Mouse (Mus musculus) kidney, postnatal 36 days (tissue): ENCODE measurements around the gene Gm826.

Source experiments
- DNase-seq, 2 experiments: peaks; one replicate each; pipeline ENCODE4 v3.0.0; 2021 to 2022; ENCODE audit warnings: mixed read lengths in 2 of 2

Gene Gm826

DNA sequence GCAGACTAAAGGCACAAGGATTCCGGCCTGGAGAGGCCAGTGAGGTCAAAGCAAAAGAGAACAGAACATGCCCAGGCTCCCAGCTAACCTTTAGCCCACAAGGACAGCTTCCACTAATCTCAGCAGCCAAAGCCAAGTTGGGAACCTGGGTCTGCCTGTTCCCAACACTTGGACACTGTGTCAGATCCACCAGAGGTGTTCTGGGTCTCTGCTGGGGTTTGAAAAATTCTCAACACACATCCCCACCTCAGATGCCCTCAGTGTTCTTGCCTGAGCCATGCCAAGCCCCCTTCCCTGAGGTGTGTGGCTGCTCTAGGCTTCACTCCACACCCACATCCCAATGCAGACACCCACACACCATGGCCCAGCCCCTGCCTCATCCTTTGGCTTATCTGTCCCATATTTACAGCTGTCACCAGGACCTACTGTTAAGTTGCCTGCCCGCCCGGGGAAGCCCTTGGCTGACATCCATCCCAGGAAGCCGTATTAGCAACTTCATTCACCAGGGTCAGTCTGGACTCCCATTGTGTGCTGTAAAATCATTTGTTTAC lies at the start of gene Gm826:
Gene Gm826, minus strand, starts transcription at position 52 of the 551 bp plus-strand sequence.
- peak; percentile 51 to 68 for DNase-seq

DNA sequence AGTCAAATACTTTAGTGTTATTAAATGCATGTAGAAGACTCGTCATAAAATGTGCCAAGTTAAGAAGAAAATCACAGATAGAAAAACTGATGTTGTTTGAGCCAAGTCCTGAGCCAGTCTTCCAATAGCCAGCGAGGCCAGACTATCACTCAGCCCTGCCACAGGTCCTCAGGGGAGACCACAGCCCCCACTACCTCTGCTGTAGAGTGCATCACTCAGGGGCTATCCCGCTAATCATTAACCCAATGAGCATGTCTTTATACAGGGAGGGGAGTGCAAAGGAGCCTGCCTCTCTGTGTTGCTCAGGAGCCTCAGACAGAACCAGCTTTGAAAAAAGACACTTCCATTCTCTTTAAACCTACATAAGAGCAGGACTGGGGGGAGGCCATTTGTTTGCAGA lies 49.5 kb upstream of the Gm826 start:
- no peak for DNase-seq

DNA sequence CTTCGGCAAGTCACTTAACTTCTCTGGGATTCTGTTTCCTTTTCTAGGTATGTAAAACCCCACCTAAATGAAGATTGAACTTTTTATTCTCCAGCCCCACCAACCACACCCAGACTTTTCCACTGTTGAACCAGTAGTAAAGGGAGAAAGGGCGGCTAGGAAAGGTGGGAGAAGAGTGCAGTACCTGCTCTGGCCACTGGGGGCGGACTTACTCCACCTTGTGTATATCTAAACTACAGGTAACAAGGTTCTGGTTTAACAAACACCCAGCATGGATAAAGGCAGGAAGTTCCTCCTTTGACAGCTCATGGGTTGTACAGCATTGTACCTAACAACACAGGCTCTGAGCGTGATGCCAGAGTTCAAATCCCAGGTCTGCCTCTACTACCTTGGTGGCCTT lies 44.3 kb upstream of the Gm826 start:
- DNase-seq: peak; percentile 48 to 84

DNA sequence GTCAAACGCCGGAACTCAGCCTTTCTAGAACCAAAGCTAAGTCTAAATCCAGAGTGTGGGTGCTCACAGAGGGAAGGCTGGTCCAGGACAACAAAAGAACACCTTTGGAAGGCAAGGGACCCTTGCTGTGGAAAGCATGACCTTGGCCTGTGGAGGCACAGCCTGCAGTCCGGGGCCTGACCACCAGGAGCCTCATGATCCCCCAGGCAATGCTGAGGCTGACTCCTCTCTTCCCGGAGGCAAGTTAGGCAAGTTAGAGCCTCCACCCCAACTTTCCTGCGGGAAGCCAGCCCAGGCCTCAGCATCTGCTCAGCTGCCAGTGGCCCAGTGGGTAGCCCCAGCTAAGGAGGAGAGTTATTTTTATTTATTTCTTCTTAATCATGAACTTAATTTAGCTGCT lies 42.3 kb upstream of the Gm826 start:
- DNase-seq: no peak

DNA sequence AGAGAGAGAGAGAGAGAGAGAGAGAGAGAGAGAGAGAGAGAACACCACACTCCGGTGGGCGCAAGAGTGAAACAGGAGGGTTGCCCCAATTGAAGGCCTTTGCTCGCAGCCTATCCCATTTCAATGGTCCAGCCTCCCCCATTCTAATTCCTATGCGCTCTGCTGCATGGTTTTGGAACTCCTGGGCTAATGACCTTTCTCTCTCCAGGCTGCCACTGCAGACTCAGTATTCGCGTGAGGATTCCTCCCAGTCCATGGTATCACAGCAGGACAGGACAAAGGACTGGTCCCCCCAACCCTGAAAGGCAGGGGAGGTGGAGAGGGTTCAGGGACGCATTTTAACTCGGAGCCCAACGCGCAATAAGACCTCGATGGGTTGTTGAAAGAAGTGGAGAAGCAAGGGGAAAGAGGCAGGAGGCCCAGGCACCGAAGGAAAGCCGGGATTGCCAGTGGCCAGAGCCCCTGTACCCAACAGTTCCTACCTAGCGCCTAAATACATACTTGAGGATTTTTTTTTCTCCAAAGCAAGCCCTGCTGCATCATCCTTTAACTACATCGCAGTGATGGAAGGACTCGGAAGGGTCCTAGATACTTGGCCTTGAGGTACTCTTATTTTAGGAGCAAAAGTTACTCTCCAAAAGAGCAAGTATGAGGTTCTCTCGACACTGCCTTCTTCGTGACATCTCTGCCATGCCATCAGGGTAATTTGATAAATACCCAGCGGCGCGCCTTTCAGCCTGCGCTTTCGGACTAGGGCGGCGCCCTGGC lies 35.9 kb upstream of the Gm826 start:
- DNase-seq: no peak

DNA sequence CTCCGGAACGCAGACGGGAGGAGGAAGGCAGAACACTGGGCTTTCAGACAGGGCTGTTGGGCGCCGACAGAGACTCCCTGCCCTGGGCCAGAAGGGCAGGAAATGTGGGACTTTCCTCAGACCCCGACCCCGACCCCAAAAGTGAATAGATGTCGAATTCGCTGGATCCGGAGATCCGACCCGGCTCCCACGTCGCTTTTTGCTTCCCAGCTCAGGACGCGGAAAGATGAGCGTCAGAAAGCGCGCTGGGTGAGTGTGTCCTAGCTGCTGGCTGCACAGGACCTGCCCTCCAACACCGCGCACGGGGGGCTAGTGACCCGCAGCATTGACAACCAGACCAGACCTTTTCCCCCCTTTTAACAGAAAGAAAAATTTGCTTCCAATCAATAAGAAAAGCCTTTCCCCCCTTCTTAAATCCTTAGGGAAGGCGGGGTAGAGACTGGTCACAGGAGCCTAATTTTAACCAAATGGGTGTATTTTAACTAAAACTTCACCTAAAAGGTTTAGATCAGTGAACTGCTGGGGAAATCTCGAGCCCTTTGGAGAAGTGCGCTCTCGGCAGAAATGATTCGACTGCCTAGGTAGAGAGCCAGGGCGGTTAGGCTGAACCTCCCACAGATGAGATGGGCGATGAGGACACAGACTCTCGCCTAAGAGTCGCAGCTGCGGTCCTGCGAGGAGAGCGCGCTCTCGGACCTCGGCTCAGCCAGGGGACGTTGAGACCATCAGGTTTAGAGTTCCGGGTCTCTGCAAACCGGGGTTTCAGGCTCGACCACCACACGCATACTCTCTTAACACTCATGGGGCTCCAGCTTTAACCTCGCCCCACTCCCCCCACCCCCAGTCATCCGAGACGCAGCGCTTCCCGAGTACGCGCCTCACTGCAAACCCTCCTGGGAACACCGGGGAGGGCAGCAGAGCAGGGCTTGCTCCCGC lies 34.7 kb upstream of the Gm826 start:
- DNase-seq: no peak

DNA sequence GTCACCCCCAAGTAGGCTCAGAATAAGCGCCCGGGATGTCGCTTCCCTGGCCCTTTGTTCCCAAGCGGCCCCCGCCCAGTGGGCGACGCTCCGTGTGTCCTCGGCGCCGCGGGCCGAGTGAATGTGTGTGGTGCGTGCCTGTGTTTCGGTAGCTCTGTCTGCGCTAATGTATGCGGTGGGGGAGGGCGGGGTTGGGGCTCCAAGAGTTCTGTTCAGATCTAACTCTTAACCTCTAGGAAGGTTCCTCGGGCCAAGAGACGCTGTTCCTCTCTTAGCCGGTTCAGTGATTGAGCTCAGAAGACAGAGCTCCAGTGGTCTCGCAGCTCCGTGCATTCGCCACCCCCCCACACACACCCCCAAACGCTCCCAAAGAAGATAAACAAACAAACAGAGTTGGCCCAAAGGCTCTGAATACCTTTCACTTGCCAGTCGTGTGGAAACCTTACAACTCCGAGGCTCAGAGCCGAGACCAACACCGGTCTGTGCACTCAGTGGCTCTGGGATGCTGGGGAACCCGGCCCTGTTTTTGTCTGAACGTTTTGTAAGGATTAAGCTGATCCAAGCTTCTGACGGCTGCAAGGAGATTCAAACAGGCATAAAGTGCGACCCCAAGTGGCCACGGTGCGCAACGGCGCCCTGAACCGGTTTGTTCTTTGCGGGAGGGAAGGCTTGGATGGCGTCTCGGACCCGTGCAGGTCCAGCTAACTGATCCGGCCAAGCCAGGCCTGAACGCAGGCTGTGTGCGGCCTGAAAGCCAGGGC lies 33.7 kb upstream of the Gm826 start:
- peak; percentile 91 to 93 for DNase-seq

DNA sequence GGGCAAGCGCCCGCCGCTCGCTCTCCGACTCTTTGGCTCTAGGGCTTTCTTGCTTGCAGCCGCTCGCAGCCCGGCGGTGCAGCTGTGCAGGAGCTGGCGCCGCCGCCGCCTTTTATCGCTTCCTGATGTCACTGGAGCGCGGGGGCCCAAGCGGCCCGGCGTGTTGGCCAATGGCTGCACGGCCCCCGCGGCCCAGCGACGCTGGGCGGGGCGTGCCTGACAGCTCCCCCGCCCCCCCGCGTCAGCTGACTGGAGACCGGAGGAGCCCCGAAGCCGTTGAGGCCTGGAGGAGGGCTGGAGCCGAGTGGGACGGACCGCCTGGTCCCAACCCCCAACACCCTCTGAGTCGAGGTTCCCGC lies 33.0 kb upstream of the Gm826 start, which contains the start of gene Mafb:
Gene Mafb, minus strand, starts transcription at position 86 of the 359 bp plus-strand sequence.
- peak; percentile 96 to 98 for DNase-seq

DNA sequence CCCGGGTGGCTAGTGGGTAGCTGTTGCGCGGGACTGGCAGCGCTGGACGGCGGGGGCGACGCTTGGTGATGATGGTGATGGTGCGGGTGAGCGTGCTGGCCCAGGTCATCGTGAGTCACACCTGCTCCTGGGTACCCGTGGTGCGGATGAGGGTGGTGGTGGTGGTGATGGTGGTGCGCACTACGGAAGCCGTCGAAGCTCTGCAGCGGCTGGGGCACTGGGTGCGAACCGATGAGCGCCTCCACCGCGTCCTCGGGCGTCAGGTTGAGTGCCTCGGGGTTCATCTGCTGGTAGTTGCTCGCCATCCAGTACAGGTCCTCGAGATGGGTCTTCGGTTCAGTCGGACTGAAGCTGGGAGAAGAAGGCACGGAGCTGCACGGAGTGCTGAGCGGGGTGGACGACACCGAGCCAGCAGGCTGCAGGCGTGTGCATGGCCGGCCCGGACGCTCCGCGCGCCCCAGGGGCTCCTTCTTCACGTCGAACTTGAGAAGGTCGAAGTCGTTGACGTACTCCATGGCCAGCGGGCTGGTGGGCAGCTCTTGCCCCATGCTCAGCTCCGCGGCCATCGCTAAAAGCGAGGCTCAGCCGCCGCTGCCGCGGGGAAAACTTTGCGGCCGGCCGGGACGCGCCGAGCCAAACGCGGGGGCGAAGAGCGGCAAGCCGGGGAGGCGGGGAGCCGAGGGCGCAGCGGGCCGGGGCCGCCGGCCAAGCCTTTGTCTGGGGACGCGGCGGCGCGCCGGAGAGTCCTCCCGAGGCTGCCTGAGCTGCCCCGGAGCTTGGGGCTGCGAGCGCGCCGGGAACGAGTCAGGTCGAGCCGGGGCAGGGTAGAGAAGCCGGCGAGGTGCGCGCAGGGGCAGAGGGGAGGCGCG lies 32.4 kb upstream of the Gm826 start:
- peak in 1 of 2 experiments; percentile 10 for DNase-seq

DNA sequence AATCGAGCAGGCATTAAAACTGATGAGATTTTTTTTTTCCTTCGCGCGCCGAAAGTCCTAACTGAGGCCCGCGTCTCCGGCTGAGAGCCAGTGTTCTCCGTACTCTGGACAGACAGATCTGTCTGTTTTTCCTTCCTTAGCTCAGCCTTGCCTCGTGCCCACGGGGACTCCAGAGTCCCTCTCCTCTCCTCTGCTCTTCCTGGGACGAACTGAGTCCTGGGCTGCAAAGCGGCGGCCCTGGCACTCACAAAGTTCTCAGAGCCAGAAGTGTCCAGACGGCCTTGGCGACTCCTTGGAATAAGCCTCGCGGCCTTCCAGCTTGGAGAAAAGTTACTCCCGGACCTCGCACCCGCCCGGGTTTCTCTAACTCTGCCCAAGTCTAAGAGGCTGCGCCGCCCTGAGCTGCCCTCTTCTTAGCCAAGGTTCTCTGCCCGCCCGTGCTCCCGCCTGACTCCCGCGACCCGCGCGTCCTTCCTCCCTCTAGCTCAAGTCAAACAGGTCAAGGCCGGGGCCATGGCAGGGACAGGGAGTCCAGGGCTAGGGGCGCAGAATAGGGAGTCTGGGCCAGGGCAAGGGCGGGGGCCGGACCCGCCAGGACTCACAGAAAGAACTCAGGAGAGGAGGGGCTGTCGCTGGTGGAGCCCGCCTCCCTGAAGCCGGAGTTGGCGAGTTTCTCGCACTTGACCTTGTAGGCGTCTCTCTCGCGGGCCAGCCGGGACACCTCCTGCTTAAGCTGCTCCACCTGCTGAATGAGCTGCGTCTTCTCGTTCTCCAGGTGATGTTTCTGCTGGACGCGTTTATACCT lies 31.3 kb upstream of the Gm826 start:
- peak; percentile 69 to 73 for DNase-seq

DNA sequence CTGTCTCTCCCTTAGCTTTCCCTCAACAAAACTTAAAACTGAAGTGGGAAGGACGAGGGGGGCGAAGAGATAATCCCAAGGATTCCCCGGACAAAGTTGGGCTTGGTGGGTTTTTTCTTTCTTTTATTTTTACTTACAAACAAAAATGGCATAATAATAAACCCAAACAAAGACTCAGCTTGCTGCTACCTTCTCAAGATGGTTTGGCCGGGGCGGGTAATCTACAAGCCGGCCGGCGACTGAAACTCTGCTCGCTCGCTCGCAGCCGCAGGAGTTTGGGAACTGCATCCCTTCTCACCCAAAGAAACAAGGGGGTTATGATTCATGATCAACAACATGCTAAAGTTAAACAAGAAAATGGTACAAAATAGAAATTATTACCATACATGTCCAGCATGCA lies 30.7 kb upstream of the Gm826 start:
- no peak for DNase-seq

DNA sequence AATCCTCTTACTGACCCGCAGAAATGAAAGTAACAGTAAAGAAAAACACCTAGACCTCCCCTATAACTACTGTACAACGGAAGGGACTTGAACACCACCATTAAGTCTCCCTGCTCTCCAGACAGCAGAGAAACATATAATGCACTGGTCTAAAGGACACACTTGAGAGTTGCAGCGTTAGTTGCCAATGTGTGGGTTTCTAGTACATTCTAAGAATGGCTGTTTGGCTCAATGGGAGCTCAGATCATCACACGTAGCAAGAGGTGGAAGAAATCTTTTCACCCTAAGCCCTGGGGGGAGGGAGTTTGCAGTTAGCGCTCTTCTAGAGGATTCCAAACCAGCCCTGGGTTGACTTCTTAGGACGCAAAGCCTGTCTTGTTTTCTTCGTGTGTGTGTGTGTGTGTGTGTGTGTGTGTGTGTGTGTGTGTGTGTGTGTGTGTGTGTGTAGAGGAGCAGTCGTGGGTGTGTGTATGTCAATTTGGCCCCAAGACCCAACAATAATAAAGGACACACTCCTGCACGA lies 30.2 kb upstream of the Gm826 start:
- no peak for DNase-seq

DNA sequence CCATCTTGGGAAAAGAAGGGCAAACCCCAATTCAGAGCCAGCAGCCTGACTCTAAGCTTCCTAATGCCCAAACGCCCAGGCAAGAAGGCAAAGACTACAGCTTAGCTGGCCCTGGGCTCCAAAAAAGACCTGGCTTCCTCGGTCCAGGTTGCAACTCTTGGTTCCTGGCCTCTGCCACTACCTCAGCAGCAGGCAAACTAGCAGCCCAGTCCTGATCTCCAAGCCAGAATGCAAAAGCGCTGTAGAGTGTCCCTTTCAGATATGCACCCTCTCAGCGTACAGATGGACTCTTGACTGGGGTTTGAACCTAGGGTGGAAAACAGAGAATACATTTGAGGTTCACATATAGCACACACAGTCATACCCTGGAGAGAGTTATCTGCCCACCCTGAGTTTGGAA lies 29.2 kb upstream of the Gm826 start:
- no peak for DNase-seq

DNA sequence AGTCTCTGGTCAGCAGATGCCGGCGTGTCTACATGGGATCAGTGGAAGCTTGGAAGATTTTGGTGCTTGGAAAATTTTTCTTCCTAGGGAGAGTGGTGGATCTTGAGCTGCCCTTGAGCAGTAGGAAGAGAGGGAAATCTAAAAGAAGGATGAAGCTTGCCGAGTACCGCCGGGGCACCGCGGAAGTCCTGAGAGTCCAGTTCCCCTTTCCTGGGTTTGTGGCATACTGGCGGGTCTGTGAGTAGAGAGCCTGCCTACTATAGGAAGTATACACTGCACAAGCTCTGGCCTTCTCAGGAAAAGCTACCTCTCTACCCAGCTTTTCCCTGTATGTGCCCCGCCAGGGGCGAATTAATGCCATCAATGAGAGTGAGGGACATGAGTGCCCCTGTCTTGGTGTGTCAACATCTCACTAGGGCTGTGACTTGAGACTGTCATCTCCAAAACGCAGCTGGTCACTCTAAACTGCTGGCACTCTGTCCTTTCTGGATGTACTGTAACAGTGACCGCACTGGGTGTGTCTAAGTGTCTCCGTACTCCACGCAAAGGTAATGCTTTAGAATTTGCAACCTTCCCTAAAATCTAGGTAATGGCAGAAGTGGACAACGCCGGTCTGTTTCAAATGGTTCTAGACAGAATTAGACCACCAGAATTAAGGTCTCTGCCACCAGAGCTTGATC lies 27.6 kb upstream of the Gm826 start:
- DNase-seq: no peak

DNA sequence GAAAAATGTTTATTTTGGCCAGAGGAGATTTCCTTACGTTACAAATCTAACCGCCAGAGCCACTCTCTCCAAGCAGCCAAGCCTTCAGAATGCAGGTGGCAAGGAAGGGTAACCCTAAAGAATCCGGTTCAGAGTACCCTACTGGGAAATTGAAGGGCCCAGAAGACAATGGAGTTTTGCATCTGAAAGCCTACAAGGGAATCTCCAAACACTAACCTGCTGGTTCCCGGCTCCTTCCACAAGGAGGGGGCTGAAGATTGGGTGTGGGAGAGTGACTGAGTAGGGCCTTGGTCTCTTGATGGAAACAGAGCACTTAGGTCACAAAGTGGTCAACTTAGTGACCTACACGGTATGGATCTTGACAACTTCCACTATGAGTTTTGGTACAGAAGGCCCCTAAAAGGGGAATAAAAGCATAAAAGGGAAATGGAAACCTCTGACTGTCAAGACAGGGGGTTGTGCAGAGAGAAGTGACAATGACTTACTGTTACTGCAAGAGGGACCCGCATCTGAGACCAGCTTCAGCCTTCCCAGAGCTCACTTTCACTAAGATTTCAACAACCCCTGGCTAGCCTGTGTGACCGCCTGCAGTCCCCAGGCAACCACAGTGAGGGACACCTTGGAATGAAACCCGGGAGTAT lies 26.4 kb upstream of the Gm826 start:
- no peak for DNase-seq

DNA sequence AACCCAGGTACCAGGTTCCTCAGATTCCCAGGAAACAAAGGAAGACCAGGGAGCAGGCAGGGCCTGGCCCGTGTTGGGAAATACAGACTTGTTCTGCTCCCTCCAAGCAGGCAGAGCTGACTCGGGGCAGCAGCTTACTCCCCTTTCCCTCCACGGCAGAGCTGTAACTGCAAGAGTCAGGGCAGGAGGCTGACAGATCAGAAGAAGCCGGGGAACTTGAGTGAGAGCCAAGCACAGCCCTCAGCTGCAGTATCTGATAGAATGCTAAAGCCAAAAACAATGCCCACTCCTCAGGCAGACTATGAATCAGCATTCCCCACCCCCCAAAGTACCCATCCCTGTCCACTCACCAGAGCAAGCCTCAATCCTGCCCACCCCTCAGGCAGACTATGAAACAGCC lies 24.9 kb upstream of the Gm826 start:
- no peak for DNase-seq

DNA sequence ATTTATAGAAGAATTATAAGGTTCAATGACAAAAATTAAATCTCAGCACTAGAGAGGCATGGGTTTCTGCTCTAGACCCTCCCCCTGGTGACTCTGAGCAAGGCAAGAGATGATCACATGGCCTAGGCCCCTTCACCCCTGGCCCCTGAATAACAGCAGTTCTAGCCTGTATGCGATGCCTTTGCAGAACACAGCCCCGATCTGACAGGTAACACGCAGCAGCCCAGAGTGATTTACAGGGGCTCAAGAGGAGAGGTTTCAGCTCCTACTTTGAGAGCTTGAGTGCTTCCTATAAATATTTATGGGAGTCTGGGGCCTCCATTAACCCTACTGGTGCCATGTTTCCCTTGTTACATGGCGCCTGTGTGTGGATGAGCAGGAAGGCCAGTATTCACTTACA lies 23.5 kb upstream of the Gm826 start:
- DNase-seq: no peak

DNA sequence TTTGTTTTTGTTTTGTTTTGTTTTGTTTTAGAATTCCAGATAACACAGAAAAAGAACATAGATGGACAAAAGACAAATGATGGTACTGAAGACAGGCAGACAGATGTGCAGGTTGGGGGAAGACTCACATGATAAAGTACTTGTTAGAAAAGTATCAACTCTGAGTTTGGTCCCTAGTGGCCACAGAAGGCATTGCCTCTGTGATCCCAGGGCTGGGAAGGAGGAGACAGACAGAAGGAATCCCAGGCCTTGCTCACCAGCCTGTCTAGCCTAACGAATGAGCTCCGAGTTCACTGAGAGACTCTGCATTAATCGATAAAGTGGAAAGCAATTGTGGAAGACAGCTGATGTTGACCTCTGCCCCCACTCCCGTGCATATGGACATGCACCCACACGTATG lies 22.2 kb upstream of the Gm826 start:
- peak; percentile 17 to 61 for DNase-seq

DNA sequence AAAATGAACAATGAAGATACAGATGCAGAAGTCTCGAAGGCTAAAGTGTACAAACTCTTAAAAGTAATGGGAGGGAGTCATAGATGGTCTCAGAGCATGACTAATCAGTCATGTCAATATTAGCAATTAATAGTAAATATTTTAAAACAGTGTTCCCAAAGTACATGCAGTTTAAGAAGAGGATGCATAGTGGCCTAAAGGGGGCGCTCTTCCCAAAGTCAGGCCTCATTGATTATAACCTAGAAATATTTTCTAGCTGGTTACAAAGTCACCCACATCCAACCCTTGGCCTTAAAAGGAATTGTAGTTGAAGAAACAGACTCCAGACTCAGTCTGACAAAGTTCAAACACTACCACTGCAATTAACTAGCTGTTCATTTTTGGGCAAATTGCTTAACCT lies 20.4 kb upstream of the Gm826 start:
- no peak for DNase-seq

DNA sequence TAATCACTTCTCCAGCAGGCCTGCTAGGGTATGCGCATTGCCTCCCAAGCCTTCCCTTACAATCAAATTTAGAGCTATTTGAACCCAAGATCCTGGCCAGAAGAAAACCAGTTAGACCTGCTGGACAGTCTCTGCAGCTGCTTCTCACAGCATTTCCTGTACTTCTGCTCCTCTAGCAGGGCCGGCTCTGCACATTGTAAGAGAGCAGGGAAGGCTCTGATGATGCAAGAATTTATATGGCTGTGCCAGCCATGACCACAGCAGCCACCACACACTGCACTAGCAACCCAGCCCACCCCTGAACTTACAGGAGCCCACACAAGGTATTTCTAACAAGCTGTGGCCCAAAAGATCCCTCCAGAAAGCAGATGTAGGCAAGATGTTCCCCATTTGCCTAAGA lies 19.6 kb upstream of the Gm826 start:
- DNase-seq: no peak
